Mouse (Mus musculus): Measurements from ENCODE around the gene Mrps9. TPM values are rescaled to one million over a fixed set of nuclear protein-coding genes. Genes with fewer than 3 reads are reported as not detected.
"Not testable (repeated sequence)": the region's sequence is repeated elsewhere in the genome, so short reads cannot be mapped to it uniquely, and the experiment has no call there.

Mrps9 gene
- polyA plus RNA-seq, 1 experiment: 30.9 TPM

- Histone ChIP-seq H3K4me1 (ENCODE audit: control insufficient read depth, insufficient read depth, low read length) (no peaks in the 10 kb centered on the region), H3K27ac (ENCODE audit: insufficient read depth, low read length) (no peak overlapping the region), H3K4me3 (ENCODE audit: insufficient read depth, low read length) (no peak overlapping the region)
- TF ChIP-seq POLR2A (IDR thresholded peaks at IDR 0.05; ENCODE audit: low read depth, low read length) (no peak), CTCF (IDR thresholded peaks at IDR 0.05; ENCODE audit: borderline replicate concordance, insufficient read depth, low read length) (no peak)
These were observed 23.1 kb downstream of the Mrps9 start for GRCm38 (mm10) chr1:42874174-42874573.

- TF ChIP-seq POLR2A (IDR thresholded peaks at IDR 0.05; ENCODE audit: low read depth, low read length) (no peak), CTCF (IDR thresholded peaks at IDR 0.05; ENCODE audit: borderline replicate concordance, insufficient read depth, low read length) (no peak)
- no peaks in the 10 kb centered on the region for H3K4me1 ChIP-seq (ENCODE audit: control insufficient read depth, insufficient read depth, low read length)
- no peak overlapping the region for H3K27ac ChIP-seq (ENCODE audit: insufficient read depth, low read length)
- no peak overlapping the region for H3K4me3 ChIP-seq (ENCODE audit: insufficient read depth, low read length)
These were observed 24.2 kb downstream of the Mrps9 start for GRCm38 (mm10) chr1:42875271-42875670.

- Histone ChIP-seq H3K27ac (ENCODE audit: insufficient read depth, low read length) (no peak overlapping the region), H3K4me1 (ENCODE audit: control insufficient read depth, insufficient read depth, low read length) (no peaks in the 10 kb centered on the region), H3K4me3 (ENCODE audit: insufficient read depth, low read length) (no peak overlapping the region)
- no peak for TF ChIP-seq POLR2A (IDR thresholded peaks at IDR 0.05; ENCODE audit: low read depth, low read length)
- TF ChIP-seq CTCF (IDR thresholded peaks at IDR 0.05; ENCODE audit: borderline replicate concordance, insufficient read depth, low read length): no peak
These were observed 25.5 kb downstream of the Mrps9 start for GRCm38 (mm10) chr1:42876463-42877093.

GRCm38 (mm10) chr1:42877264-42877663 is 26.2 kb downstream of the Mrps9 start:
- Histone ChIP-seq H3K4me1 (ENCODE audit: control insufficient read depth, insufficient read depth, low read length) (no peaks in the 10 kb centered on the region), H3K27ac (ENCODE audit: insufficient read depth, low read length) (no peak overlapping the region), H3K4me3 (ENCODE audit: insufficient read depth, low read length) (no peak overlapping the region)
- no peak for TF ChIP-seq POLR2A (IDR thresholded peaks at IDR 0.05; ENCODE audit: low read depth, low read length)

GRCm38 (mm10) chr1:42878851-42879250 is 27.8 kb downstream of the Mrps9 start:
- H3K4me1 ChIP-seq (ENCODE audit: control insufficient read depth, insufficient read depth, low read length): no peaks in the 10 kb centered on the region
- H3K4me3 ChIP-seq (ENCODE audit: insufficient read depth, low read length): no peak overlapping the region
- H3K27ac ChIP-seq (ENCODE audit: insufficient read depth, low read length): no peak overlapping the region
- no peak for TF ChIP-seq POLR2A (IDR thresholded peaks at IDR 0.05; ENCODE audit: low read depth, low read length)
- TF ChIP-seq CTCF (IDR thresholded peaks at IDR 0.05; ENCODE audit: borderline replicate concordance, insufficient read depth, low read length): no peak

GRCm38 (mm10) chr1:42882258-42882657 is 31.2 kb downstream of the Mrps9 start:
- Histone ChIP-seq H3K27ac (ENCODE audit: insufficient read depth, low read length) (no peak overlapping the region), H3K4me3 (ENCODE audit: insufficient read depth, low read length) (no peak overlapping the region), H3K4me1 (ENCODE audit: control insufficient read depth, insufficient read depth, low read length) (no peaks in the 10 kb centered on the region)
- TF ChIP-seq POLR2A (IDR thresholded peaks at IDR 0.05; ENCODE audit: low read depth, low read length): no peak
- TF ChIP-seq CTCF (IDR thresholded peaks at IDR 0.05; ENCODE audit: borderline replicate concordance, insufficient read depth, low read length): no peak

- not testable (repeated sequence) for H3K4me1 ChIP-seq (ENCODE audit: control insufficient read depth, insufficient read depth, low read length); H3K4me3 ChIP-seq (ENCODE audit: insufficient read depth, low read length); H3K27ac ChIP-seq (ENCODE audit: insufficient read depth, low read length)
These were observed 32.4 kb downstream of the Mrps9 start for GRCm38 (mm10) chr1:42883418-42883817.

- no peak for TF ChIP-seq POLR2A (IDR thresholded peaks at IDR 0.05; ENCODE audit: low read depth, low read length)
- no peak for TF ChIP-seq CTCF (IDR thresholded peaks at IDR 0.05; ENCODE audit: borderline replicate concordance, insufficient read depth, low read length)
These were observed 36.8 kb downstream of the Mrps9 start for GRCm38 (mm10) chr1:42887835-42888234.

GRCm38 (mm10) chr1:42888541-42889349 is 37.7 kb downstream of the Mrps9 start:
- Histone ChIP-seq H3K4me3 (ENCODE audit: insufficient read depth, low read length) (no peak overlapping the region), H3K4me1 (ENCODE audit: control insufficient read depth, insufficient read depth, low read length) (peaks cover 6% of the 10 kb centered on the region; the same call in 1 of the 2 replicates), H3K27ac (ENCODE audit: insufficient read depth, low read length) (no peak overlapping the region)
- TF ChIP-seq POLR2A (IDR thresholded peaks at IDR 0.05; ENCODE audit: low read depth, low read length) (no peak), CTCF (IDR thresholded peaks at IDR 0.05; ENCODE audit: borderline replicate concordance, insufficient read depth, low read length) (no peak)

More at GRCm38 (mm10) chr1:42887835-42888234, 36.8 kb downstream of the Mrps9 start:
- peaks cover 6% of the 10 kb centered on the region; the same call in 1 of the 2 replicates for H3K4me1 ChIP-seq (ENCODE audit: control insufficient read depth, insufficient read depth, low read length)
- H3K4me3 ChIP-seq (ENCODE audit: insufficient read depth, low read length): no peak overlapping the region
- no peak overlapping the region for H3K27ac ChIP-seq (ENCODE audit: insufficient read depth, low read length)

- TF ChIP-seq CTCF (IDR thresholded peaks at IDR 0.05; ENCODE audit: borderline replicate concordance, insufficient read depth, low read length) (no peak), POLR2A (IDR thresholded peaks at IDR 0.05; ENCODE audit: low read depth, low read length) (no peak)
- H3K4me1 ChIP-seq (ENCODE audit: control insufficient read depth, insufficient read depth, low read length): peaks cover 6% of the 10 kb centered on the region; the same call in 1 of the 2 replicates
- no peak overlapping the region for H3K27ac ChIP-seq (ENCODE audit: insufficient read depth, low read length)
- no peak overlapping the region for H3K4me3 ChIP-seq (ENCODE audit: insufficient read depth, low read length)
These were observed 38.4 kb downstream of the Mrps9 start for GRCm38 (mm10) chr1:42889421-42889887.

Measured in embryonic fibroblast, embryonic 13.5 days (primary cell).